Mouse (Mus musculus) midbrain, embryonic 12.5 days (tissue): ENCODE measurements around the gene Atp2b4. TPM values are rescaled to one million over a fixed set of nuclear protein-coding genes. Genes with fewer than 3 reads are reported as not detected.
"Not testable (repeated sequence)": the region's sequence is repeated elsewhere in the genome, so short reads cannot be mapped to it uniquely, and the experiment has no call there.

ENCODE experiments used
- ATAC-seq: fragments of 200-750 bp; cut with Nextera tagmentation; 2 replicates; pipeline ENCODE4 v1.8.0; 2017; ENCODE audit warnings: low read depth, moderate TSS enrichment, moderate library complexity; ENCODE audit not compliant: low FRiP score
- H3K27ac ChIP-seq: fragments of 300-500 bp; sonication (generic); replicated peaks from 2 replicates; pipeline ENCODE4 v1.5.1; 2016; ENCODE audit warnings: mild to moderate bottlenecking
- H3K27me3 ChIP-seq: fragments of 300-500 bp; sonication (generic); 2 replicates; pipeline ENCODE4 v1.6.1; 2016; ENCODE audit warnings: mild to moderate bottlenecking
- H3K36me3 ChIP-seq: fragments of 300-500 bp; sonication (generic); 2 replicates; pipeline ENCODE4 v1.6.1; 2016
- H3K4me1 ChIP-seq: fragments of 300-500 bp; sonication (generic); 2 replicates; pipeline ENCODE4 v1.6.1; 2016
- H3K4me2 ChIP-seq: fragments of 300-500 bp; sonication (generic); replicated peaks from 2 replicates; pipeline ENCODE4 v1.6.1; 2016; ENCODE audit warnings: mild to moderate bottlenecking, moderate library complexity
- H3K4me3 ChIP-seq: fragments of 300-500 bp; sonication (generic); 2 replicates; pipeline ENCODE4 v1.5.1; 2016; ENCODE audit warnings: mild to moderate bottlenecking
- H3K9ac ChIP-seq: fragments of 300-500 bp; sonication (generic); replicated peaks from 2 replicates; pipeline ENCODE4 v1.6.1; 2016; ENCODE audit warnings: mild to moderate bottlenecking, moderate library complexity
- H3K9me3 ChIP-seq: fragments of 300-500 bp; sonication (generic); 2 replicates; pipeline ENCODE4 v1.6.1; 2016; ENCODE audit warnings: mild to moderate bottlenecking
- WGBS: fragments of 180-500 bp; shearing (Covaris S2); methylation state at CpG from one replicate; pipeline ENCODE4 v1.1.7; 2016; 5-methylcytosine and 5-hydroxymethylcytosine counted together
- polyA plus RNA-seq: library from polyadenylated mRNA; unstranded; fragments of >200 nt; fragmentation: Nextera tagmentation; extraction: Ambion mirVana; gene quantifications from 2 replicates; pipeline ENCODE4 v1.2.1, GENCODE M21; 2016

Atp2b4 gene
- polyA plus RNA-seq, 1 experiment from 2014 or later = 8.3 TPM

GRCm38 (mm10) chr1:133712288-133713008, 88.4 kb downstream of the Atp2b4 start:
- H3K4me2 ChIP-seq = no peak overlapping the region
- no peaks in the 10 kb centered on the region for H3K27me3 ChIP-seq
- 63% methylated on average over 12 of the region's 12 CpGs for WGBS
- H3K9me3 ChIP-seq = no peaks in the 10 kb centered on the region
- H3K36me3 ChIP-seq = 0 out of 2 replicates have a peak, but pooled peaks cover 5% of the 10 kb centered on the region
- H3K27ac ChIP-seq = no peak overlapping the region
- no peak overlapping the region for H3K4me3 ChIP-seq
- no peak for ATAC-seq
- no peak overlapping the region for H3K9ac ChIP-seq
- peaks cover 21% of the 10 kb centered on the region for H3K4me1 ChIP-seq

DNA sequence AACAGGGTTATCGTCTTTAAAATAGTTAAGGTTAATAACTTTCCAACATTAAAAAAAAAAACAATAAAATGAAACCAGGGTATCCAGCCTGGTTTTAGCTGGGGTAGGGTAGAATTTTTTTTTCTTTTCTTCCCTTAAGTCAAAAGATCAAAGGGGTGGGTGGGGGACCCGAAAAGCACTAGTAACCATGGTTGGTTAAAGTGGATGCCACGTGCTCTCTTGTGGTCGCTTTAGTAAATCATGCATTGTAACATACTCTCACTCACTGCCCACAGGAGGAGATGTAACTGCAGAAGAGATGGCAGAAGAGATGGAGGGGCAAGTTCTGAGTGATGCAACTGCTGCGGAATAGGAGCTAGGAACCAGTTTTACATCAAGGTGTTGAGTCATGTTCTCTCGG, 89.5 kb downstream of the Atp2b4 start:
- Histone ChIP-seq H3K9me3 (no peaks in the 10 kb centered on the region), H3K4me1 (peaks cover 21% of the 10 kb centered on the region), H3K27ac (no peak overlapping the region), H3K27me3 (no peaks in the 10 kb centered on the region), H3K4me3 (no peak overlapping the region), H3K9ac (no peak overlapping the region), H3K36me3 (0 out of 2 replicates have a peak, but pooled peaks cover 5% of the 10 kb centered on the region), H3K4me2 (no peak overlapping the region)
- no peak for ATAC-seq
- 50% methylated on average over 6 of the region's 6 CpGs for WGBS

- H3K36me3 ChIP-seq = 0 out of 2 replicates have a peak, but pooled peaks cover 5% of the 10 kb centered on the region
- WGBS = 65% methylated on average over 5 of the region's 6 CpGs
- no peak overlapping the region for H3K4me3 ChIP-seq
- no peaks in the 10 kb centered on the region for H3K9me3 ChIP-seq
- ATAC-seq = no peak
- H3K27ac ChIP-seq = no peak overlapping the region
- no peaks in the 10 kb centered on the region for H3K27me3 ChIP-seq
- peaks cover 21% of the 10 kb centered on the region for H3K4me1 ChIP-seq
- H3K4me2 ChIP-seq = no peak overlapping the region
- no peak overlapping the region for H3K9ac ChIP-seq
Observed at GRCm38 (mm10) chr1:133710895-133711294, 89.9 kb downstream of the Atp2b4 start.

DNA sequence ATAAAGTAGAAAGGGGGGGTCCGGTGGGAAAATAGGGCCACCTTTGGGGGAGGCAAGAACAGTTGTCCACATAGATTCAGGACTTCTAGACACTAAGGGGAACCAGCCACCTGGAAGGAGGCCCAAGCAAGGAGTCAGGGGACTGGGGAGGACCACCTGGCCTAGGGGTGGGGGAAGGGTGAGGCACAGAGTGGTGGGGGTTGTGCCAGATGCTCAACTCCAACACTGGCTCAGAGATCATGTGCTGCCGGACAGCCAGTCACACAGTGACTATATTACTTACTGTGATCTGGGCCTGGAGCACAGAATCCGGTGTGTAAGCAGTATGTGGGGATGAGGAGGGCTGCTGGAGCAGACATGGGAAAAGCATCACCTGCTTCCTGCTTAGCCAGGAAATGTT, 91.5 kb downstream of the Atp2b4 start:
- 84% methylated on average over 3 of the region's 3 CpGs for WGBS
- H3K4me1 ChIP-seq = peaks cover 21% of the 10 kb centered on the region
- ATAC-seq = no peak
- no peak overlapping the region for H3K4me3 ChIP-seq
- H3K27me3 ChIP-seq = no peaks in the 10 kb centered on the region
- no peak overlapping the region for H3K27ac ChIP-seq
- H3K36me3 ChIP-seq = 0 out of 2 replicates have a peak, but pooled peaks cover under 1% of the 10 kb centered on the region
- H3K9ac ChIP-seq = no peak overlapping the region
- H3K4me2 ChIP-seq = no peak overlapping the region
- H3K9me3 ChIP-seq = no peaks in the 10 kb centered on the region

- H3K4me2 ChIP-seq, H3K9me3 ChIP-seq, H3K4me3 ChIP-seq, H3K9ac ChIP-seq, H3K27ac ChIP-seq, H3K27me3 ChIP-seq, ATAC-seq, H3K36me3 ChIP-seq, H3K4me1 ChIP-seq: not testable (repeated sequence)
- whole genome bisulfite sequencing = 18% methylated on average over 1 of the region's 2 CpGs
Observed at GRCm38 (mm10) chr1:133701824-133702223, 99.0 kb downstream of the Atp2b4 start.

GRCm38 (mm10) chr1:133697935-133698620, 102.8 kb downstream of the Atp2b4 start:
- H3K27ac ChIP-seq = no peak overlapping the region
- peaks cover 20% of the 10 kb centered on the region for H3K4me1 ChIP-seq
- ATAC-seq = no peak
- WGBS = 92% methylated on average over 12 of the region's 12 CpGs
- no peaks in the 10 kb centered on the region for H3K36me3 ChIP-seq
- no peak overlapping the region for H3K4me3 ChIP-seq
- no peaks in the 10 kb centered on the region for H3K9me3 ChIP-seq
- no peak overlapping the region for H3K4me2 ChIP-seq
- no peak overlapping the region for H3K9ac ChIP-seq
- no peaks in the 10 kb centered on the region for H3K27me3 ChIP-seq

DNA sequence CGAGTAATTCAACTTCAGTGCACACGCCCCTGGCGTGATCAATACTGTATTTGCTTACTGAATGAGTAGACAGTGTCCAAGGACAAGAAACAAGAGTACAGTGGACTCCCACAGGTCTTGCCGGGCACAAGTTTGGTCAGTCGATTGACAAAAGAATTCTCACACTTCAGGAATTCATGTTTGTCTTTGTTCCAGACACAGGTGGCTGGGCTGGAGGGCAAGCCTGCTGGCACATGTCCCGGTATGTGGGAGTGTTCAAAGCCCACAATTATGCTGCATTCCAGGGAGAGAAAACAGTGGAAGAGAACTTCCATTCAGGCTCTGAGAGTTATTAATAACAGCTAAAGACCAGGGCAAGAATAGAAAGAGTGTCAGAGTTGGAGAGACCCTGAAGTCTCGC, 104.9 kb downstream of the Atp2b4 start:
- peaks cover 20% of the 10 kb centered on the region for H3K4me1 ChIP-seq
- 45% methylated on average over 7 of the region's 7 CpGs for WGBS
- H3K4me2 ChIP-seq = no peak overlapping the region
- H3K27me3 ChIP-seq = no peaks in the 10 kb centered on the region
- H3K27ac ChIP-seq = no peak overlapping the region; the same call in 1 of the 2 replicates
- no peak overlapping the region for H3K4me3 ChIP-seq
- H3K9ac ChIP-seq = no peak overlapping the region
- no peaks in the 10 kb centered on the region for H3K9me3 ChIP-seq
- H3K36me3 ChIP-seq = no peaks in the 10 kb centered on the region
- no peak for ATAC-seq

DNA sequence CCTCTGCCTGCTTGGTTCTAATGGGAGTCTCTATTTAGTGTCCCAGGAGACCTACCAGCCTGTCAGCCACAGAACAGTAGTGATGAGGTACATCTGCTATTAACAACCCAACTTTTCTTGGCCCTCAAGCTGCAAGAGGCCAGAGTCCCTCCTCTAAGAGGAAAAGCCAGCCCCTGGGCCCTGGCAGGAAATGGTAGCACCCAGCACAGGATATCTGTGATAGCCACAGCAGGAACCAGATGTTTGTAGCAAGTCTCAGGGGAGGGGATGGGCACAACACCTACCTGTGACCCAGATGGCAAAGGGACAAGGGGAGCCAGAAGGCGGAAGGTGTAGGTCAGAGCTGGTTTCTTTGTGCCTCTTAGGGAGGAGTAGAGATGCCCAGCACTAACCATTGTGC, 106.0 kb downstream of the Atp2b4 start:
- H3K9ac ChIP-seq = no peak overlapping the region
- H3K4me1 ChIP-seq = peaks cover 20% of the 10 kb centered on the region
- H3K9me3 ChIP-seq = no peaks in the 10 kb centered on the region
- no peak overlapping the region for H3K4me3 ChIP-seq
- WGBS = 89% methylated on average over 1 of the region's 1 CpGs
- ATAC-seq = no peak
- no peak overlapping the region for H3K27ac ChIP-seq
- no peak overlapping the region for H3K4me2 ChIP-seq
- no peaks in the 10 kb centered on the region for H3K36me3 ChIP-seq
- H3K27me3 ChIP-seq = no peaks in the 10 kb centered on the region

DNA sequence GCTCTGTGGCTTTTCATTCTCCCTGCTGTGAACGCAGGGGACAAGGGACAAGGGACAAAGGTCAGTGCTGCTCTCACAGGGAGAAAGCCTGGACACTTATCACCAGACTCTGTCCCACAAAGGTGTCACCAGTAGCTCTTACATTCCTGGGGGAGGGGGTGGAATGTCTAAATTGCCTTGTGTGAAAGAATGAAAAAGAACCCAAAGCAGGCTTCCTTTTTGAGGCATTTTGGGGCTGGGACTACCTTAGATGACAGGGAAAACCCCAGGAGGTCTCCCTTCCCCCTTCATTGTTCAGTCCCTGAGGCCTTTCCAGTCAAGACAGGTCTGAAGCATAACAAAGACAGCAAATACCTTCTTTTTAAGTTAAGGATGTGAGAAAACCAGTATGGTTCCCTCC, 106.5 kb downstream of the Atp2b4 start:
- ATAC-seq = no peak
- H3K4me2 ChIP-seq = no peak overlapping the region
- H3K9me3 ChIP-seq = no peaks in the 10 kb centered on the region
- H3K4me3 ChIP-seq = no peak overlapping the region
- no peaks in the 10 kb centered on the region for H3K27me3 ChIP-seq
- H3K27ac ChIP-seq = no peak overlapping the region
- no peak overlapping the region for H3K9ac ChIP-seq
- peaks cover 20% of the 10 kb centered on the region for H3K4me1 ChIP-seq
- H3K36me3 ChIP-seq = no peaks in the 10 kb centered on the region
- WGBS = 0% methylated on average over 1 of the region's 1 CpGs

DNA sequence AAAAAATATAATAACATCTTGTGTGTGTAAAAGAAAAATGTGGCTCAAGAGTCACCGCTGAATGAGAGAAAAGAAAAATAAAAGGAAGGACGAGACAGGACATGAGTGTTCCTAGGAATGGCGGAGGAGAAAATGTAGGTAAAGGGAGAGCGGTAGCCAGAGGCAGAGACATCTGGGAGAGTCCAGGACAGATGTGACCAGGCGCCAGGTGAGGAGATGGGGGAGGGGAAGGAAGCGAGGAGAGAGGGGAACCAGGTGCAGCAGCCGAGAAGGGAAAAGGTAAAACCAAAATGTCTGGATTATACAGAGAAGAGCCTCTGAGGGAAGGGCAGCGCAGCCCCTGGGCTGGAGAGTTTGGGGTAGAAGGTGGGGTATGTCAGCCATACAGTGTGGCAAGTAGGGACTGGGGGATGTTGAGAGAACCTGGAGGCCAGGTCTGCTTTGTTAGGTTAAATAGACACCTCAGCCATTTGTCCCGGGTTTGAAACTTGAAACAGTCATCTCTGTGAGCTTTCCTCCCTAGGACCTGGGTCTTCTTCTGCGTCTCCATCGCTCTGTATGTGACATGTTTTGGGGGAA, 107.2 kb downstream of the Atp2b4 start:
- H3K36me3 ChIP-seq = no peaks in the 10 kb centered on the region
- no peaks in the 10 kb centered on the region for H3K9me3 ChIP-seq
- H3K27ac ChIP-seq = no peak overlapping the region
- no peak for ATAC-seq
- H3K27me3 ChIP-seq = no peaks in the 10 kb centered on the region
- H3K4me2 ChIP-seq = no peak overlapping the region
- WGBS = 70% methylated on average over 11 of the region's 11 CpGs
- no peak overlapping the region for H3K4me3 ChIP-seq
- peaks cover 20% of the 10 kb centered on the region for H3K4me1 ChIP-seq
- no peak overlapping the region for H3K9ac ChIP-seq

- no peak for ATAC-seq
Observed at GRCm38 (mm10) chr1:133692195-133692594, 108.6 kb downstream of the Atp2b4 start.

GRCm38 (mm10) chr1:133691046-133691445, 109.8 kb downstream of the Atp2b4 start:
- Histone ChIP-seq H3K4me1 (peaks cover 16% of the 10 kb centered on the region), H3K9ac (no peak overlapping the region), H3K27ac (no peak overlapping the region), H3K4me3 (no peak overlapping the region), H3K27me3 (no peaks in the 10 kb centered on the region), H3K36me3 (no peaks in the 10 kb centered on the region), H3K4me2 (no peak overlapping the region), H3K9me3 (no peaks in the 10 kb centered on the region)
- WGBS = 94% methylated on average over 6 of the region's 6 CpGs
- no peak for ATAC-seq

More at GRCm38 (mm10) chr1:133692195-133692594, 108.6 kb downstream of the Atp2b4 start:
- no peak overlapping the region for H3K27ac ChIP-seq
- H3K4me2 ChIP-seq = no peak overlapping the region
- no peak overlapping the region for H3K4me3 ChIP-seq
- WGBS = 48% methylated on average over 4 of the region's 4 CpGs
- H3K9me3 ChIP-seq = no peaks in the 10 kb centered on the region
- no peaks in the 10 kb centered on the region for H3K36me3 ChIP-seq
- no peak overlapping the region for H3K9ac ChIP-seq
- peaks cover 20% of the 10 kb centered on the region for H3K4me1 ChIP-seq
- H3K27me3 ChIP-seq = no peaks in the 10 kb centered on the region
